ENCODE assay signal across 7 mouse cellular contexts in genomic region chr4:106375857-106376256, GRCm38 (mm10). TPM values are rescaled to one million over a fixed set of nuclear protein-coding genes. Genes with fewer than 3 reads are reported as not detected.
DNase-seq lines count a peak whose midpoint lies in the region; ATAC-seq and TF ChIP-seq lines count a peak whose summit lies in the region.

No protein-coding gene starts in this region.

- peak; percentile 90 for ATAC-seq in common myeloid progenitor, adult 5-6 weeks (replicated peaks; ENCODE audit: low read depth, poor library complexity, severe bottlenecking)

- no peaks in the 10 kb centered on the region for H3K9me3 ChIP-seq in E14TG2a.4 (ENCODE audit: low read length)

- H3K27ac ChIP-seq in layer of hippocampus, adult 2 months, result no peak overlapping the region

- peaks cover 13% of the 10 kb centered on the region for H3K4me1 ChIP-seq in E14TG2a.4 (replicated peaks; ENCODE audit: low read depth, low read length)

- peak; percentile 66 for TF ChIP-seq CTCF in E14TG2a.4 (conservative IDR thresholded peaks at IDR 0.05; ENCODE audit: low read length)
- peak; percentile 85 for TF ChIP-seq CTCF in layer of hippocampus, adult 2 months (conservative IDR thresholded peaks at IDR 0.05)

- H3K4me3 ChIP-seq in E14TG2a.4 (replicated peaks; ENCODE audit: low read length), result no peak overlapping the region
- H3K4me3 ChIP-seq in layer of hippocampus, adult 2 months, result no peak overlapping the region

- peaks cover 89% of the 10 kb centered on the region for H3K36me3 ChIP-seq in E14TG2a.4 (ENCODE audit: insufficient read depth, low read length)

- DNase-seq in adipocyte (ENCODE audit: low spot score), result peak; percentile 90
- peak; percentile 69 to 75 for DNase-seq in gastrocnemius, postnatal 36 days
- DNase-seq in layer of hippocampus, adult 2 months (ENCODE audit: low spot score in 2 of 2), result peak; percentile 74 to 92
- peak; percentile 85 for DNase-seq in lung, postnatal 10 days
- peak; percentile 93 for DNase-seq in right cerebral cortex, postnatal 4 days

- intact Hi-C loops in gastrocnemius, postnatal 36 days (cut with DNase I), result loop anchor here (1.0 to 10.0 kb wide), 2 partner anchors 148 to 251 kb away; no protein-coding TSS in a partner anchor

- H3K27me3 ChIP-seq in E14TG2a.4 (ENCODE audit: insufficient read depth, low read length), result no peaks in the 10 kb centered on the region

RNA-seq across cellular contexts. Expression of gene Usp24, which starts 59.8 kb away (rescaled TPM):
- total RNA-seq in common myeloid progenitor, adult 5-6 weeks (2017), result 65.3 and 75.6 TPM in 2 replicates
- 10 to 100 TPM; 50.5 to 52.6 TPM for total RNA-seq in gastrocnemius, postnatal 36 days (2021)
- total RNA-seq in layer of hippocampus, adult 2 months (2021), result 10 to 100 TPM; 41.0 to 45.8 TPM
